8 mouse cellular contexts compared by ENCODE assay signal in genomic region chr1:186833896-186834800, GRCm38 (mm10).
DNase-seq lines count a peak whose midpoint lies in the region; ATAC-seq and TF ChIP-seq lines count a peak whose summit lies in the region.

No protein-coding gene starts in this region.

- WGBS in embryonic facial prominence, embryonic 11.5 days: 1% methylated on average over 43 of the region's 43 CpGs
- 1% methylated on average over 43 of the region's 43 CpGs for WGBS in hindbrain, embryonic 12.5 days
- 2% methylated on average over 43 of the region's 43 CpGs for WGBS in stomach, embryonic 15.5 days

- H3K36me3 ChIP-seq in E14TG2a.4 (ENCODE audit: insufficient read depth, low read length): no peaks in the 10 kb centered on the region
- H3K36me3 ChIP-seq in embryonic facial prominence, embryonic 11.5 days (replicated peaks; ENCODE audit: control insufficient read depth, insufficient read depth, low read depth, low read length): no peaks in the 10 kb centered on the region
- H3K36me3 ChIP-seq in hindbrain, embryonic 12.5 days: no peaks in the 10 kb centered on the region
- H3K36me3 ChIP-seq in stomach, embryonic 15.5 days: no peaks in the 10 kb centered on the region

- peak; percentile 37 for DNase-seq in cerebellum, postnatal 25 days
- no peak for DNase-seq in cerebellum, adult 11-12 months
- DNase-seq in embryonic facial prominence, embryonic 11.5 days (ENCODE audit: low spot score): peak; percentile 52
- DNase-seq in lung, postnatal 14 days: peak; percentile 1
- no peak for DNase-seq in ovary, postnatal 10 days (ENCODE audit: low spot score)

- peaks cover 19% of the 10 kb centered on the region for H3K27me3 ChIP-seq in E14TG2a.4 (ENCODE audit: insufficient read depth, low read length)
- H3K27me3 ChIP-seq in embryonic facial prominence, embryonic 11.5 days (ENCODE audit: control insufficient read depth, insufficient read depth, low read length): no peaks in the 10 kb centered on the region
- H3K27me3 ChIP-seq in hindbrain, embryonic 12.5 days: peaks cover 10% of the 10 kb centered on the region
- H3K27me3 ChIP-seq in stomach, embryonic 15.5 days (replicated peaks): peaks cover 11% of the 10 kb centered on the region

- peak overlapping the region; percentile 66 for H3K4me2 ChIP-seq in embryonic facial prominence, embryonic 11.5 days (ENCODE audit: low read depth, low read length)
- H3K4me2 ChIP-seq in hindbrain, embryonic 12.5 days (replicated peaks): peak overlapping the region; percentile 88
- peak overlapping the region; percentile 79 for H3K4me2 ChIP-seq in stomach, embryonic 15.5 days

- H3K27ac ChIP-seq in embryonic facial prominence, embryonic 11.5 days (replicated peaks; ENCODE audit: low read depth, low read length): no peak overlapping the region
- H3K27ac ChIP-seq in hindbrain, embryonic 12.5 days: peak overlapping the region; percentile 18
- H3K27ac ChIP-seq in stomach, embryonic 15.5 days: no peak overlapping the region

- peak overlapping the region; percentile 74 for H3K4me3 ChIP-seq in E14TG2a.4 (replicated peaks; ENCODE audit: low read length)
- H3K4me3 ChIP-seq in embryonic facial prominence, embryonic 11.5 days (ENCODE audit: low read depth, low read length): peak overlapping the region; percentile 24
- peak overlapping the region; percentile 39 for H3K4me3 ChIP-seq in hindbrain, embryonic 12.5 days
- H3K4me3 ChIP-seq in stomach, embryonic 15.5 days (replicated peaks): peak overlapping the region; percentile 35

- no peak for TF ChIP-seq CTCF in E14TG2a.4 (conservative IDR thresholded peaks at IDR 0.05; ENCODE audit: low read length)

- peak; percentile 62 for ATAC-seq in embryonic facial prominence, embryonic 11.5 days (replicated peaks; ENCODE audit: insufficient number of reproducible peaks, low FRiP score, low TSS enrichment, low read depth)
- ATAC-seq in hindbrain, embryonic 12.5 days (ENCODE audit: low FRiP score): peak; percentile 86
- no peak for ATAC-seq in stomach, embryonic 15.5 days (ENCODE audit: insufficient read depth, low FRiP score, low read depth)

- peak overlapping the region; percentile 35 for H3K9ac ChIP-seq in embryonic facial prominence, embryonic 11.5 days (replicated peaks; ENCODE audit: low read length)
- H3K9ac ChIP-seq in hindbrain, embryonic 12.5 days: peak overlapping the region; percentile 54
- H3K9ac ChIP-seq in stomach, embryonic 15.5 days: 0 out of 2 replicates have a peak overlapping the region, but pooled peaks have one; percentile 12

- H3K9me3 ChIP-seq in E14TG2a.4 (ENCODE audit: low read length): no peaks in the 10 kb centered on the region
- no peaks in the 10 kb centered on the region for H3K9me3 ChIP-seq in embryonic facial prominence, embryonic 11.5 days (replicated peaks; ENCODE audit: control insufficient read depth, low read length)
- H3K9me3 ChIP-seq in hindbrain, embryonic 12.5 days (replicated peaks): no peaks in the 10 kb centered on the region
- no peaks in the 10 kb centered on the region for H3K9me3 ChIP-seq in stomach, embryonic 15.5 days

- H3K4me1 ChIP-seq in E14TG2a.4 (replicated peaks; ENCODE audit: low read depth, low read length): peaks cover 13% of the 10 kb centered on the region
- H3K4me1 ChIP-seq in embryonic facial prominence, embryonic 11.5 days (ENCODE audit: control insufficient read depth, insufficient read depth, low read length): no peaks in the 10 kb centered on the region
- H3K4me1 ChIP-seq in hindbrain, embryonic 12.5 days: peaks cover 19% of the 10 kb centered on the region
- H3K4me1 ChIP-seq in stomach, embryonic 15.5 days: peaks cover 12% of the 10 kb centered on the region

Comparison
In these comparisons a context has a peak if more than half of its experiments do, and no peak if none do; other contexts are left out.
1. DNase-seq: peak in cerebellum, postnatal 25 days (2 of 2), embryonic facial prominence, embryonic 11.5 days (single experiment) and lung, postnatal 14 days (single experiment); none in cerebellum, adult 11-12 months (single experiment) and ovary, postnatal 10 days (single experiment).
2. H3K4me3 ChIP-seq: peak in every context shown above with its lines; median percentile 74 in E14TG2a.4; 39 in hindbrain, embryonic 12.5 days; 35 in stomach, embryonic 15.5 days; 24 in embryonic facial prominence, embryonic 11.5 days.
3. Peak in every context shown above with its lines, with median percentiles within 50 percentile points of each other: H3K4me2 ChIP-seq and H3K9ac ChIP-seq.